Mouse (Mus musculus) layer of hippocampus, postnatal 14 days (tissue): ENCODE results near the gene Amz1. TPM values are rescaled to one million over a fixed set of nuclear protein-coding genes. Genes with fewer than 3 reads are reported as not detected.
A peak's percentile ranks its signal among the peaks of the same experiment; 100 is the strongest.

Experiments used
- DNase-seq, 2 experiments: peaks; one replicate each; pipeline ENCODE4 v3.0.0; 2021 to 2022; ENCODE audit warnings: low spot score in 2 of 2, mixed read lengths in 1 of 2
- long read RNA-seq, 2 experiments: library from polyadenylated mRNA; stranded (forward); transcript quantifications; one replicate each; pipeline ENCODE4 v2.0.0; 2021
- total RNA-seq, 2 experiments: library from RNA; stranded (reverse); gene quantifications; 2 replicates each; pipeline ENCODE4 v1.2.3; 2021

Gene Amz1
- total RNA-seq, result 10 to 100 TPM; 23.9 to 24.1 TPM
- long read RNA-seq, experiment 1, partial matches to known transcripts, result 2 of 15 reads
- long read RNA-seq, experiment 1, other reads (novel, unspliced or antisense), result 10 of 15 reads
- long read RNA-seq, experiment 2, transcript Amz1-201 (8 exons, 2,683 nt), result major isoform, 6 of 20 reads
- long read RNA-seq, experiment 2, partial matches to known transcripts, result 8 of 20 reads
- long read RNA-seq, experiment 2, other reads (novel, unspliced or antisense), result 6 of 20 reads

DNA sequence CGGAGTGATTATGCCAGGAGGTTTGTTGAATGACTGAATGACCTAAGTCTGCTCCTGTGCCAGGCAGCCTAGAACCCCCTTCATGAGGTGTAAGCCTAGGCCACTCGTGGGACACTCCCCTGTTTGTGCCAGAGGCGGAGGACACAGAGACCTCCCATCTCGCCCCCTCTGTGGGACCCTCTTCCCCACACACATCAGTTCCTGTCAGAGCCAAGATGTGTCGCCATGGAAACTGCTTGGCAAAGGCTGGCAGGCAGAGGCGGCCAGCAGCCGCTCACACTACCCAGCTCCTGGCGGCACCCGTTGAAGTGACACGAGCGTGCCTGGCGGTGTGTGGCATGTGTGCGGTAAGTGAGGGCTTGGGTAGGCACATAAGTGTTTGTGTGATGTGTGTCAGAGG lies at the start of gene Amz1:
TSS of gene Amz1 (plus strand) at position 306 of the 400 bp plus-strand sequence.
- peak; percentile 80 for DNase-seq

DNA sequence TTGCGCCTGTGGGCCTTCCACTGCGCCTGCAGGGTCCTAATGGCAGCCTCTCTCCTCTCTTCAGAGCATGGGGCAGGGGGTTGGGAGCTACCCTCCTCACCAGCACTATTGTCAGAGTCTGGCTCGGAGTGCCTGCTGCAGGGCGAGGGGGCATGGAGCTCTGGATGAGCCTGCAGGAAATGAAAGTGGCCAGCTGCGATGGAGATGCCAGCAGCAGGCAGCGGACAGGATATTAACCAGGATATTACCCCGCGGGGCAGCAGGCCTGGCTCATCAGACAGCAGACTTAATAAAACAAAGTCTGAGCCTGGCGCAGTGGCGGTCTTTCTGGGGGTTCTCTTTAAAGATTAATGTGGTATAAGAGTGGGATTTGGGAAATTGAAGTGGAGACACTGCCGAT lies 48.8 kb upstream of the Amz1 start:
- no peak for DNase-seq

DNA sequence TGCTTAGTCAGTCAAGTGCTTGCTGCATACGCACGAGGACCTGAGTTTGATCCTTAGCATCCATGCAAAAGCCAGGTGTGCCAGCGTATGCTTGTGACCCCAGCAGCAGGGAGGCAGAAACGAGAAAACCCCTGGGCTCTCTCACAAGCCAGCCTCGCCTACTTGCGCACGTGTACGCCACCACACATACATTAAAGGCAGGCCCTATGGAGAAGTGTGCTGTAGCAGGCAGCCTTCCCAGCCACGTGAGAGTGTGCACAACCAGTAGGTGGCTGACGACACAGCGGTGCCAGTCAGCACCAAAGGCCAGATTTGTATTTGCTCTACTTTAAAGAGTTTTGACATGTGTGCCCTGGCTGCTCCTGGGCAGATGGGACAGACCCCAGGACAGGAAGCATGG lies 48.3 kb upstream of the Amz1 start:
- no peak for DNase-seq

DNA sequence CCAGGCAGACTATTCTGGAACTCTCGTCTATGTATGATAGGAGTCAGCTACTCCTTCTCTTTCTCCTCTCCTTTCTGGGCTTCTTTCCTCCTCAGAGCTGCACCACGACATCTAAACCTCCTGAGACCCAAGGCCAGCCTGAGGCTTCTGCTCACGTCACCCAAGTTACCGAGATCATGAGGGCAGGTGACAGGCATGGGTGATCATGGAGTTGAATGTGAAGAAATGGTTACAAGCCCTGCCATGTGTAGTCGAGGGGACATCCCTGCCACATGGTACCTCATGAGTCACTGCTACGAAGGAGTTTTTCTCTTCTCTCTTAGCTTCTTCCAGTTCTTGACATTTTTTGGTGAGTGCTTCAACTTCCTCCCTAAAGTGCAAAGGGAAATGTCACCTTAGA lies 46.8 kb upstream of the Amz1 start:
- no peak for DNase-seq

DNA sequence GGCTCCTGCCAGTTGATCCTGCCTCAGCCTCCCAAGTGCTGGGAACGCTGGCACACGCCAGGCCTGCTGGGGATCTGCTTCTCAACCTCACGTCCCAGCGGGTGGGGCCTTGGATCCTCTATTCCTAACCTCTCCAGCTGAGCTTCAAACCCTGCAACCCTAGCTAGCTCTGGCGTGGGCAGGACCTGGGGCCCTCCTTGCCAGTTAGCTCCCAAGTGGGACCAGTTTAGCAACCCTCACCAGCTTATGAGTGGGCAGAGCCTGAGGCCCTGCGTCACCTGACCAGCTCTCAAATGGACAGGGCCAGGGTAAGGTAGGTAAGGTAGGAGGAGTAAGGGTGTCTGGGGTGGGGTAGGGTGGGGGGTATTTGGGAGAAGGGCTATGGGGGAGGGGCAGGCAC lies 43.9 kb upstream of the Amz1 start:
- DNase-seq, result no peak

DNA sequence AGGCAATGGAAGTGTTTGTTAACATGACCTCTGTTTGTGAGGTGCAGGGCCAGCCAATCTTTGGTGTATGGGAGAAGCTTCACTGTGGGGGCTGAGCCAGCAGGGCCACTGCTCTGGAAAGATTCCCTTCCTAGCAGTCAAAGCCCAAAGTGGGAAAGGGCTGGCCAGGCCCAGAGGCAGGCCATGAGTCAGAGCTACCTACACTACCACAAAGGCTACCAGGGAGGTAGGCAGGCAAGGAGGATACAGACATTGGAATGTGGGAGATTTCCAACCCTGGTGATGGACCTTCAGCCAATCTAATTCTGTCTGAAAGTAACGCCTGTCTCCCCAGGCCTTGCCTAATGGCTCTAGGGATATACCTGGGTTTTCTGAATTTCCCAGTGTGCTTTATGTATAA lies 43.0 kb upstream of the Amz1 start:
- no peak for DNase-seq

DNA sequence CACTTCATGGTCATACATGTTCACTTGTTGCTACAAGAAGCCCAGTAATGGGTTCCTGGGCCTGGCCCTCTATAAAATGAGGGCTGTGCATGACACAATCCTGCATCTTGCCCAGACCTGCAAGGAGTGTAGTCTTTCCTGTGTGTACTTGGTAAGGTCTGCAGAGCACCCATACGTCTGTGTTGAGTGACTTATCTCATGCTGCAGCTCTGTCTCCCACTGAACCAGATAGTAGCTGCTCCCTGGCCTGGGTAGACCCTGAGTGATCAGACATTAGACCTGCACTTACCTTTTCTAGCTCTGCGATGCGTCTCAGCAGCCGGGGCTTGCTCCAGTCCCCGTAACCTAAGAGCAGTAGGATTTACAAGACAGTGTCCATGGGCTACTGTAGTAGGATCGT lies 41.8 kb upstream of the Amz1 start:
- no peak for DNase-seq

DNA sequence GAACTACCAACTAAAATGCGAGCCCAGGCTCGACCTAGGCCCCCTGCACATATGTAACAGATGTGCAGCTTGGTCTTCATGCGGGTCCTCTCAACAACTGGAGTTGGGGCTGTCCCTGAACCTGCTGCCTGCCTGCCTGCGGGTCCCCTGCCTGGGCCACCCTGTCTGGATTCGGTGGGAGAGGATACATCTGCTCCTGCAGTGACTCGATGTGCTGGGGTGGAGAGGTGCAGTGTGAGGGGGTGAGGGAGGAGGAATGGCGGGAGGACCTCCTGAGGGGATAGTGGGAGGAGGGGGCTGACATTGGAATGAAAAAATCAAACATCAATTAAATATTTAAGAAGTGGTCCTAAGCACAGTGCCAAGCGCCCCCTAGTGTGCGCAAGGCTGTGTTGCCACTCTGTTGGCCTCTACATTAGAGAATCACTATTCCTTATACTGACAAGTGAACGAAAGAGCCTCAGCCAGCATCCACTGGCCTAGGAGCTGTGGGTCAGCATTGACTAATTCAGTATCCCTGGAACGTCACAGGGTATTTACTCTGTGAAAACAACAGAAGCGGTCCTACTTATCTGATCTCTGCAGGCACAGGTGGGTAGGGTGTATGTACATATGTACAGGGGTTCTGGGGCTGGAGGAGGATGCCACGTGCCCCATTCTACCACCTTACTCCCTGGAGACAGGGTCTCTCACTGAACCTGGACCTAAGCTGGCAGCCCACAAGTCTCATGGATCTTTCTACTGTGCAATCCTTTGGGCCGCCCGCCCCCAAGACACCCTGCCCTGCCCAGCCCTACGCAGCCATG lies 39.4 kb upstream of the Amz1 start:
- DNase-seq, result peak in 1 of 2 experiments; percentile 59

DNA sequence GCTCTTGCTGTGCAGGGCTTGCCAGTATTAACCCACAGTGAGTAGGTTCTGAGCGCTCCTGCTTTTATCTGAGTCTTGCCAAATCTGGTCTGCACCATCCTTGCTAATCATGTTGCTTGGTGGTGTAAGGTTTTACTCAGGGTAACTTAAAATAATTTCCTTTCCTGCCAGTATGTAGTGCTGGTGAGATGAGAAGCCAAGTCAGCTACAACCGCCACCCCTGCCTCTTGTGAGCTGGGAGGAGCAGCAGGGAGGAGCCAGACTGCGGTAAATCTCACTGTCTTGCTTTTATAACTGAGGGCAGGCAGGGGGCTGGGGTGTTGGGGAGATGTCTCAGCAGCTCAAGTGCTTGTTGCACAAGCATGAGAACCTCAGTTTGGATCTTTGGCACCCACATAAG lies 35.5 kb upstream of the Amz1 start:
- no peak for DNase-seq

DNA sequence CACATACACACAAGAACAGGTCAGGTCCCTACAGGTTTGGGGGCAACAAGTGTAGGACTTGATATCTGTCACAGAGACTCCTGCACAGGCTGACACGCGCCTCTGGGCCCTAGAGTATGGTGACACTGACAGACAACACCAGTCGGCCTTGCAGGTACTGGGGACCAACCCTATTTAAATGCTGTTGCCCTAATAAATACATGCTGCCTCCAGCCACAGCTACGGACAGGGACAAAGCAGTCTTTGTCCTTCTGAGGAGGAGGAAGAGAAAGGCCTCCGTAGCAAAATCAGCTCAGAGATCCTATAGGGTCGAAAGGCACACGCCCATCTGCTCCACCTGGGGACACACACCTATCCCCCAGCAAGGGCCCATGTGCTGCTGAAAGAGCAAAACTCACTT lies 27.9 kb upstream of the Amz1 start:
- DNase-seq, result no peak

DNA sequence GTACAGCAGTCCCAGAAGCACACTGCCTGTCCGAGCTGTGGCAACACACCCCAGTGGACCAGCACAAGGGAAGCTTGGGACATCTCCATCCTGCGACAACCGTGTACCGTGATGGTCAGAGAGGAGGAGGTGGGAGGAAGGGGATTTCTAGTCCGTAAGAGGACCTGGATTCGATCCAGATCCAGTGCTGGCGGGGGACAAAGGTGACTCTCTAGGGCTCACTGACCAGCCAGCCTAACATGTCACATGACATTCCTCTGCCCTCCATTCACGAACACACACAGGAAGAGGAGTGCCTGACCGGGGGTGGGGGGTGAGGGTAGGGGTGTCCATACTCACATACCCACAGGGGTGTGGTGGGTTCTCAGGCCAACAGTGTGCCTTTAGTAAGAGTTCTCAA lies 24.2 kb upstream of the Amz1 start:
- no peak for DNase-seq

DNA sequence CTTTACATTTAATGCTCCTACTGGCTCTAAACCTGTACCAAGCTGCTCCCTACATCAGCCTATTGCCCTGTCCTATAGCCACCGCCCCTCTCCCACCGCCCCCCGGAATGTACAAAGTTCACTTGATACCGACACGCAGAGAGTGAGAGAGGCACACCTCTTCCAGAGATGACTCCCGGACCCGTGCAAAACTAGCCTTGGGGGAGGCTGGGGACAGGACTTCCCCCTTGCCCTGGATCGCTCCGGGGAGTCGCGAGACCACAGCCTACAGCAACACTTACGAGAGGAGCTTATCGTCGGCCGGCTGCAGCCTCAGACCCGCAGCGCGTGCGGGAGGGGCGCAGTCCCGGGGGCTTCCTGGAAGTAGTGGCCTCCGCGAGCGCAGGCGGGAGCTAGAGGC lies 22.3 kb upstream of the Amz1 start:
- no peak for DNase-seq

DNA sequence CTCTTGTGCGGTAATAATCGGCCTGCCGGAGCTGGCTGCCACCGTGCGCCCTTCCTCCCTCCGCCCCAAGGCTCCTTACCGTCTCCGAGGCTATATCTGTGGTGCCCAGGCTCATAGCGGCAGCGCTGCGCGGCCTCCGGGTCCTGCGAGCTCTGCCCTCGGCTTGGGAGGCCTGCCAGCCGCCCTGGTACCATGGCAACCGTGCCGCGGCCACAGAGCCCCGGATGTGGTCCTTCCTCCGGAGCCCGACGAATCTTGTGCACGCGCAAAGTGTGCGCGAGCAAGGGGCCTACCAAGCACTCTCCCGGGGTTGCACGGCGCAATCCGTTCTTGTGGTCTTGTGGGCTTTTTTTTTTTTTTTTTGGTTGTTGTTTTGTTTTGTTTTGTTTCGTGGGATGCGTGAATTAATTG lies 21.8 kb upstream of the Amz1 start, which contains the start of gene Iqce:
TSS of gene Iqce (minus strand) at position 276 of the 411 bp plus-strand sequence.
- DNase-seq, result peak; percentile 95 to 96

DNA sequence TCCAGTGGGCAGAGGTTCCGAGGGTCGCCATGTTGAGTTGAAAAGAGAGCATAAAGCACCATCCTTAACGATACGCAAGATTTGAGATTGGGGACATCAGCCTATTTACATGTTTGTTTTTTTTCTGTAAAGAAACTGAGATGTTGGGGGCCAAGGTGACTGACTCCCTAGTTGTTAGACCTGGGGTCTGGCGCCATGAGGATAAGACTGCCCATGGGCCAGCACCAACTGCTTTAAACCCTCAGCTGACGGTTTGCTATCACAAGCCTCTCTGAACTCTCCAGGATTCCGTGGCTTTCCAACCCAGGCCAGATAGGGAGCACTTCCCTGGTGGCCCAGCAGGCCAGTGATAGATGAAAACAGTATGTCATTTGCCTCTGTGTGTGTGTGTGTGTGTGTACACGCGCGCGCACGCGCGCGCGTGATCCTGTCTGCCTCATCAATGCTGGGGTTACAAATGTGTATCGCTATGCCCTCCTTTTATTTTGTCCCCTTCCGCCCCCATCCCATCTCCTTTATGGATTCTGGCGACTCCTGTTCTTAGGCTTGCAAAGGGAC lies 21.2 kb upstream of the Amz1 start:
- DNase-seq, result no peak

DNA sequence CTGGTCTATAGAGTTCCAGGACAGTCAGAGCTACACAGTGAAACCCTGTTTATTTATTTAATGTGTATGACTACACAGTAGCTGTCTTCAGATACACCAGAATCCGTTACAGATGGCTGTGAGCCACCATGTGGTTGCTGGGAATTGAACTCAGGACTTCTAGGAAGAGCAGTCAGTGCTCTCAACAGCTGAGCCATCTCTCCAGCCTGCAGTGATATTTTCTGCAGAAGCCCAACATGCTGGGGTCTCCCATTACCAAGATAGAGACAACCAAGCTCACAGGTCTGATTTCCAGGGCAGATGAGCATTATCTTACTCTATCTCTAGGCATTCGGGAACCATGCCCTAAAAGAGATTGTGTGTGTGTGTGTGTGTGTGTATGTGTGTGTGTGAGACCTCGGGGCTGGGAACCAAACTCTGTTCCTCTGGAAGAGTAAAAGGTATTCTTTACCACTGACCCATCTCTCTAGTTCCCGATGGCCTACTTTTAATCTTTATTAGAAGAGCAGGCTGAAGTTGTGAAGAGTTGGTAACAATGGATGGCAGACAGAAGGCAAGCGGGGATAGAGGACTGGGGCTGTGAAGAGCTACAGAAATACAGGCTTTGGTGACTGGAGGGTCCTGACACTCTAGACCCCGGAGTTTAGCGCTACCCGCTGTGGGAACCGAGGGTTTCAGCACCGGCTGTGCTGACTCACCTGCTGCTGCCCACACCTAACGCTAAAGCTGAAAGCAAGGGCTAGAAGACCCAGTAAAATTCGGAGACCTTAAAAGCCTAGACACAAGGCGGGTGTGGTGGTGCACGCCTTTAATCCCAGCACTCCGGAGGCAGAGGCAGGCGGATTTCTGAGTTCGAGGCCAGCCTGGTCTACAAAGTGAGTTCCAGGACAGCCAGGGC lies 20.2 kb upstream of the Amz1 start:
- no peak for DNase-seq

DNA sequence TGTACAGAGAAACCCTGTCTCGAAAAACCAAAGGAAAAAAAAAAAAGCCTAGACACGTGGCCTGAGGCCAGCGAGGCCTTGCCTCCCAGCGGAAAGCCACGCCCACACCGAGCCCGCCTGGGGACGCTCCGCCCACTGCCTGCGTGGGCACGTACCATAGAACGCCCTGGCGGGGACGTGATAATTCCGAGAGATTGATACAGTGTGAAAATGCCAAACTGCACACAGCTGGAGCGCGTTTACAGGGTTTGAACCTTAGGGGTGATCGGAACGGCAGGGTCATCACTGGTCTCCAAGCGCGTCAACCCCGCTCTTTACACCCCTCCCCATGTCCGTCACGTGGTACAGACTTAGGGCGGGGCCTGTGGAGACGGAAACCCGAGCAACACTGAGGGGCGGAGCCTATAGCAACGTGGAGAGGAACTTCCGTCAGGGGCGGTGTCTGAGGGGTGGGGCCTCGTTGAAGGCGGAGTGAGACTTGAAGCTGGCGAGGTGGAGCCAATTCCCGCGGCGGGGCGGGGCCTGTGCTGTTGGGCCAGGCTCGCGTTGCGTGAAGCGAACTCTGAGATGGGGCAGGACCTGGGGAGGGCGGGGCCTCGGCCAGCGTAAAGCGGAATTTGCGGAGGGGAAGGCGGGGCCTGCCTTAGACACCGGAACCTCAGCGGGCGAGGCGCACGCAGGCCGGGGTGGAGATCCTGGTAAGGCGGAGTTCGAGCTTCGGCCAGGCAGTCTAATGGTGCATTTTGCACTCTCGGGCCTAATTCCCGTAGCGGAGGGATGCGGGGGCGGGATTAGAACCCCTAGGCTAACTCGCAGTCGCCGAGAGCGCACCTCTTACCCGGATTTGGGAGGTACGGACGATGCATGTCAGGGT lies 19.3 kb upstream of the Amz1 start, which contains the start of gene Brat1:
TSS of gene Brat1 (plus strand) at position 634 of the 874 bp plus-strand sequence.
- peak; percentile 99 to 100 for DNase-seq

DNA sequence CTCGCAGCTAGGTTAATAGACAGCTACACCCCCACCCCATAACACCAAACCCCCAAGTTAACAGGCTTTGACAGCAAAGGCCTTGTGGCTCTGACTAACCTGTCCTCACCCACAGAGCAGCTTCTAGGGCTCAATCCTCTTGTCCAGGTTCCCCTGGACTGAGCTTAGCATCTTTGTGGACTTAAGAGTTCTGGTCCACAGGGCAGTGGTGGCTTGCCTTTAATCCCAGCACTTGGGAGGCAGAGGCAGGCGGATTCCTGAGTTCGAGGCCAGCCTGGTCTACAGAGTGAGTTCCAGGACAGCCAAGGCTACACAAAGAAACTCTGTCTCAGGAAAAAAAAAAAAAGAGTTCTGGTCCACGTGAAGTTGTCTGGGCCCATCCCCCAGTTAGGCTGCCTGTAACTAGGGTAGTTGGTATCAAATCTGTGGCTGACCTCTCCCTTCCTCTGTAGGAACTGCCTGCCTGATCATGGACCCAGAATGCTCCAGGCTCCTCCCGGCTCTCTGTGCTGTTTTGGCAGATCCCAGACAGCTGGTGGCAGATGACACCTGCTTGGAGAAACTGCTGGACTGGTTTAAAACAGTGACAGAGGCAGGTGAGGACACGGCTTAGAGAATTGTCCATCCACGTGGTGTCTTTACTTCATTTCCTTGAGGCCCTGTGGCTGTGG lies 18.3 kb upstream of the Amz1 start:
- no peak for DNase-seq

DNA sequence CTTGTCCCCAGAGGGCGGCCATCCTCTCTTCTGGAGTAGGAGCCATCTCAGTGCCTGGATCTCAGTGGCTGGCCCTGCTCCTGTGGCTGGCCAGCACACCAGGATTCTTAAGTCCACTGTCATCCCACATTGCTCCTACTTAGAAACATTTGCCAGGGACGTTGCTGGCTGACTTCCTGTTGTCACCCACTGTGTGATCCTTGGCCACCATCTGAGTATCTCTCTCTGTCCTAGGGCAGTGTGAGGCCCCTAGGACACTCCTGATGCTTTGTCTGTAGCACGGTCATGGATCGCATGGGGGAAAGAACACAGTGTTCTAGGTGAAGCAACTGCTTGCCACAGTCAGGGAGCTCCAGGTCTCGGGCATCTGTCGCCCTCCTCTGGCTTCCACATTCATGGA lies 13.6 kb upstream of the Amz1 start:
- DNase-seq, result no peak

DNA sequence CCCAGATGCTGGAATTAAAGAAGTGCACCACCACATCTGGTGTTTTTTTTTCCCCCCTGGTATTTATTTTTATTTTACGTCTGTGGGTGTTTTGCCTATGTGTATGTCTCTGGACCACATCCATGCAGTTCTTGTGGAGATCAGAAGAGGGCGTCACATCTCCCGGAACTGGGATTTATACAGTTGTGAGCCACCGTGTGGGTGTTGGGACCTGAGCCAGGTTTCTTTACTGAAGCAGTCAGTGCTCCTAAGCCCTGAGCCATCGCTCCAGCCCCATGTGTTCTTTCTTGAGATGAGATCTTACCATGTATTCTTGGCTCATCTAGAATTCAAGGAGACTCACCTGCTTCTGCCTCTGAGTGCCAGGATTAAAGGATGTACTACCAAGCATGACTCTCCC lies 12.9 kb upstream of the Amz1 start:
- DNase-seq, result no peak

DNA sequence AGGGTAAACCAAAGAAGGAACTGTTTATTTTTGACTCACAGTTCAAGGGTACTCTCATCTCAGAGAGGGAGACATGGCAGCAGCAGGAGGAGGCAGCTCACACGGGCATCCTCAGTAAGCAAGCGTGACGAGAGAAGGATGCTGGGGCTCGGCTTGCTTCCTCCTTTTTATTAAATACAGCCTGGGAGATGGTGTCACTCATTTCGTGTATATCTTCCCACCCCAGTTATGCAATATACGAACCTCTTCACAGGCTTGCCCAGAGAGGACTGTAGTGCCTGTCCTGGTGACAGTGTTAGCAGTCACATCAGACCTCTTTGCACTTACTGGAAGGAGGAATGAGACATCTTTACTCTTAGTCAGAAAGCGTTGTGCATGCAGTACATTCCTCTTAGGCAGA lies 3.2 kb upstream of the Amz1 start:
- DNase-seq, result no peak
